Mouse (Mus musculus) embryonic stem cell, embryonic (primary cell): Measurements from ENCODE around the gene Smagp.

Experiments used
- CTCF ChIA-PET, 4 experiments: fragments of 300-600 bp in 2 of 4; fragments of 350-600 bp in 2 of 4; sonication (Branson Sonifier 250); formaldehyde crosslinking; loops; one replicate each; lab custom pipeline; 2022; ENCODE audit warnings: inconsistent platforms in 2 of 4; lab: Charles Lee
- POLR2A ChIA-PET, 4 experiments: fragments of 300-600 bp in 2 of 4; fragments of 350-600 bp in 2 of 4; sonication (Branson Sonifier 250); formaldehyde crosslinking; loops; one replicate each; lab custom pipeline; 2022; ENCODE audit warnings: antibody characterized with exemption in 4 of 4, inconsistent platforms in 1 of 4; lab: Charles Lee

Gene Smagp

DNA sequence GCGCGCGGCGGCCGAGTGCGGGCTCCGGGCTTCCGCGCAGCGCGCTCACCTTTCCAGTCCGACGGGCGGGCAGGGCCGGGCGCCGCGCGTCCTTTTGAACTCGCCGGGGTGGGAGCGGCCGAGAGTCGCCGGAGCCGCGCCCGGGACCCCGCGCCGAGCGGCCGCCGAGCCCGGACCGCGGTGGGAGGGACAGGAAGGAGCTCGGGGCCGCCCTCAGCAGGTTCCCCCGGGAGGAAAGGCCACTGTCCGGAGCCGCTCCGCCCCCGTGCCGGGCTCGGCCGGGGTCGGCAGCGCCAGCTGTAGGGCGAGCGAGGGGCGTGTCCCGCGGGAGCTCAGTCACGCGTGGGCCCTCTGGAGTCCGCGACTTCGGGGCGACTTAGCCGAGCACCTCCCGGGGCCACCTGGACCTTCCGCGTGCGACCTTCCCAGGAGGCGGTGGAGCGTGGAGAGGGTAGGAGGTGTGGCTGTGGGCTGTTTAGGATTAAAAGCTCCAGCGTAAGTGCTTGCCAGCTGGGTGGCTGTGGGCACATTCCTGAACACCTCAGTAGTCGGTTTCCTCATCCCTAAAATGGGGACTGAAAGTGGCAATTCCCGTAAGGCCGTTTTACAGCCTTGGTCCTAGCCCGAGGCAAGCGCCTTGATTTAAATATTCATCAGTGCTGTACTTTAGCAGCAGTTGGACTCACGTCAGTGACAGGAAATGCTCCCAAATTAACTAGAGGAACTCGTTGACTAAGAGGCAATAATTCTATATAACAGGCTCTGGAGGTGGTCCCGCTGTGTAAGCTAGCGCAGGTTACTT, at the start of gene Smagp:
Smagp (minus strand) TSS at position 241 of the 802 bp plus-strand sequence.
- ChIA-PET CTCF (interaction anchor here (0.6 to 2.0 kb wide), 20 partner anchors 9 to 332 kb away, joined by 3 to 11 read pairs (median 4); partner anchors contain the start of genes Dazap2 (in 1 of the 4), Pou6f1 (in 1 of the 4) and Slc4a8 (in 1 of the 4)), POLR2A (interaction anchor here (0.5 to 4.0 kb wide), 39 partner anchors 9 to 570 kb away, joined by 3 to 66 read pairs (median 5); partner anchors contain the start of genes Dazap2 (in 3 of the 4), Bin2 (in 1 of the 4) and Tfcp2 (in 1 of the 4))

DNA sequence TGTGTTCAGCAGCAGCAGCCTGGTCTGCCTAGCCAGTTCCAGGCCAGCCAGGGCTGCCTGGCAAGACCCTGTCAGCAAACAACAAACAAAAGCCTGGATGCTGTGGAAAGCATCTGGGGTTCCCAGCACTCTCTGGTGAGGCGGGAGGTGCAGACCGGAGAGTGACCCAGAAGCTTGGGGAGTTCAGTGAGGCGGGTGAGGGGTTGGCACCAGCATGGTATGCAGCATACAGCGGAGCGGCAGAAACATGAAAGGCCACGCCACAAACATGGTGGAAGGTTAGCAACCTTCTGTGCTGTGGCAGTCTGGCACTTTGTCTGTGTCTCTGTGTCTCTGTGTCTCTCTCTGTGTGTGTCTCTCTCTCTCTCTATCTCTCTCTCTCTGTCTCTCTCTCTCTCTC, 49.7 kb upstream of the Smagp start:
- POLR2A ChIA-PET = interaction anchor here in 2 of 4 experiments (1.1 to 1.4 kb wide), 4 partner anchors 10 to 73 kb away, joined by 3 to 4 read pairs (median 4); no protein-coding TSS in a partner anchor
- CTCF ChIA-PET = no interaction called here

DNA sequence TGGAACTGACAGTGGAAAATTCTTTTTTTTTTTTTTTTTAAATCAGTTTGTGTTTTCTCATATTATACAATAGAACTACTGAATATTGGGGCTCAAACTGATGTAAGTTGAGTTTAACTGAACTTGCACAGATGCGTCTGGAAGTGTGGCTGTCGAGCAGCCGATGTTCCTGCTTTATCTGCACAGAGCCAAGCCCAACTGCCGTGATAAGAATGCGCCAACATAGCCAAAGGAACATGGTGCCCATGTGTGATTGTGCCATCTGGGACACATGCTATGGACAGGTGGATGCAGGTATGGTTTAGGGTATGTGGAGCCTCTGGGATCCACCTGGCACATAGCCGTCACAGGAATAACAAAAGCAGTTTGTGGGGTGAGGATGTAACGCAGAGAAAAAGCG, 49.1 kb upstream of the Smagp start:
- ChIA-PET POLR2A (no interaction called here), CTCF (no interaction called here)

DNA sequence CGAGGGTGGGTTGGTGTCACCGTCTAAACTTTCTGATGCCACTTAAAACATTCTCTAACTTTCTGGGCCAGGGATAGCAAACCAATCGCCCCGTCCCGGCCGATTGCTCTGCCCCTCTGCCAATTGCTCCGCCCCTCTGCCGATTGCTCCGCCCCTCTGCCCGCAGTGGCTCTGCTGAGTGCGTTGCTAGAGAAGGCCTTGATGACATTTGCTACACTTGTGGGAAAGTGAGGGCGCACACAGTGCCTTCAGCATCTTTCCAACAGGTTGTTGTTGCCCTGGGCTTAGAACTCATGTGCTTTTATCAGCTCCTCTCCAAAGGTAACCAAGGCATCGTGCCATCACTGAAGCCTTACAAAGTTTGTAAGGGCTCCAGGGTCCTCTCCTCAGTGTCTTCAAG, 48.5 kb upstream of the Smagp start:
- ChIA-PET POLR2A (interaction anchor here in 2 of 4 experiments (0.7 to 1.5 kb wide), 4 partner anchors 19 to 69 kb away, joined by 3 to 5 read pairs (median 4); no protein-coding TSS in a partner anchor), CTCF (interaction anchor here in 1 of 4 experiments (0.6 kb wide), 1 partner anchor 25 kb away, joined by 3 read pairs; no protein-coding TSS in a partner anchor)

DNA sequence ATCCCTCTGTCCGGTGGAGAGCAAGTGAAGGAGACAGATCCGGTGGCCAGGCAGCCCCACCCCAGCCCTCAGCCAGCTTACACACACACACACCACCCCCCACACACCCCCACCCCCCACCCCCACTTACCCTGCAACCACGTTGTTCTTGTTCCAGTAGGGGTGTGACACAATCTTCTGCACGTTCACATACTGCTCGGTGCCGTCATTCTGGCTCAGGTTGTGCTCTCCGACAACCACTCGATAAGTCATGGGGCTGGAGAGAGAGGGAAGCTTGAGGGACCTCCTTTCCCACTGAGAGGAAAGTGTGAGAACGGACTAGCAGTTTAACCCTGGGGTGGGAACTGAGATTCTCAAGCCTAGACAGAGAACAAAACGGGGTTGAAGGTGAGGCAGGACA, 47.7 kb upstream of the Smagp start:
- ChIA-PET CTCF (interaction anchor here in 3 of 4 experiments (0.5 to 2.5 kb wide), 3 partner anchors 40 to 227 kb away, joined by 3 to 17 read pairs (median 3); no protein-coding TSS in a partner anchor), POLR2A (interaction anchor here in 3 of 4 experiments (0.7 to 1.5 kb wide), 7 partner anchors 10 to 71 kb away, joined by 3 to 7 read pairs (median 4); no protein-coding TSS in a partner anchor)

DNA sequence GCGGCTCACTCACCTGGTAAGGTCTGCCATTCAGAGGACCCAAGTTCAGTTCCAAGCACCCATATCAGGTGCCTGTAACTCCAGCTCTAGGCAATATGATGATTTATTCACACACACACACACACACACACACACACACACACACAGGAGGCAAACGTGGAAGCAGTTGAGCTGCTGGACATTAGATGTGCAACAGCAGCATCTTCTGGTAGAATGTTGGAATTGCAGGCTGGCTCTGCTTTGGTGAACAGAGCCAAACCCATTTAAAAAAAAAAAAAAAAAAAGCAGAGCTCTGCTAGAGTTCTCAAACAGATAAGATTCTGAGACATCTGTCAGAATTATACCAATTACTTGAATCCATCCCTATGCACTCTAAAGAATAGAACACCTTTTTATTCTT, 46.3 kb upstream of the Smagp start:
- CTCF ChIA-PET = interaction anchor here (0.5 to 2.9 kb wide), 177 partner anchors 8 to 1721 kb away, joined by 3 to 27 read pairs (median 4); partner anchors contain the start of genes Dazap2 (in 3 of the 4), Bin2 (in 2 of the 4), Smagp (in 2 of the 4) and Dip2b (in 1 of the 4)

DNA sequence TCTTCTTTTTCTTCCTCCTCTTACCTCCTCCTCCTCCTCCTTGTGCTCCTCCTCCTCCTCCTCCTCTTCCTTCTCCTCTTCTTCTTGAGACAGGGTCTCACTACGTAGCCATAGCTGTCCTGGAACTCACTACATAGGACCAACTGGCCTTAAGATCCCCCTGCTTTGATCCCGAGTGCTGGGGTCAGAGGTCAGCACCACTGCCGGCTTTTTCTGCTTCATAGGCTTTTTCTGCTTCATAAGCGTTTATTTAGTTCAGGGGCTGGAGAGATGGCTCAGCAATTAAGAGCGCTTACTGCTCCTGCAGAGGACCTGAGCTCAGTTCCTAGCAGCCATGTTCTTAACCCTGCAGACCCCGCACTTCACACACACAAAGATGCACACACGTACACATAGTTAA, 45.0 kb upstream of the Smagp start:
- ChIA-PET CTCF (interaction anchor here in 3 of 4 experiments (0.6 to 2.9 kb wide), 8 partner anchors 13 to 361 kb away, joined by 3 to 19 read pairs (median 9); partner anchors contain the start of genes Bin2 (in 1 of the 3), Dazap2 (in 1 of the 3) and Smagp (in 1 of the 3)), POLR2A (interaction anchor here in 2 of 4 experiments (1.1 to 1.8 kb wide), 6 partner anchors 8 to 250 kb away, joined by 3 to 9 read pairs (median 4); no protein-coding TSS in a partner anchor)

More for the DNA sequence above, 46.3 kb upstream of the Smagp start:
- POLR2A ChIA-PET = interaction anchor here (0.5 to 1.8 kb wide), 40 partner anchors 8 to 456 kb away, joined by 3 to 16 read pairs (median 4); partner anchors contain the start of genes Atf1 (in 1 of the 4), Dazap2 (in 1 of the 4) and Pou6f1 (in 1 of the 4)

DNA sequence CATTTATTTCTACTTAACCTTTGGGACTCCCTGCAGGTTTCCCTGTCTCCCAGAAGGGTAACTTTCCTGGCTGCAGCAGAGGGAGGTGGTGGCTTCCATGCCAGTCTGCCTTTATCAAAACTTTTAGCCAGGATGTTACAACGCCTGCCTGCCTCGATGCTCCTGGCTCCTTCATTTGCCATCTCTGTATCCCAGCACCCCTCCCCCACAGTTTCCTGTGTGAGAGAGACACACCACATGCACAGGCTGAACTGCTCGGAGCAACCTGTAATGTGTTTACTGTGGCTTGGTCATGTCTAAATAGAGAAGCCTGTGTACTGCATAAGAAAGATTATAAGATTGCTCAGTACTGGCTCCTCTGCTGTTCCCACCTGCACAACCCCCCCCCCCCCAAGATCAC, 43.6 kb upstream of the Smagp start:
- CTCF ChIA-PET = interaction anchor here in 3 of 4 experiments (0.6 to 1.0 kb wide), 4 partner anchors 185 to 1912 kb away, joined by 3 to 4 read pairs (median 3); no protein-coding TSS in a partner anchor
- POLR2A ChIA-PET = interaction anchor here in 3 of 4 experiments (0.6 to 1.7 kb wide), 4 partner anchors 12 to 305 kb away, joined by 3 to 8 read pairs (median 4); no protein-coding TSS in a partner anchor

DNA sequence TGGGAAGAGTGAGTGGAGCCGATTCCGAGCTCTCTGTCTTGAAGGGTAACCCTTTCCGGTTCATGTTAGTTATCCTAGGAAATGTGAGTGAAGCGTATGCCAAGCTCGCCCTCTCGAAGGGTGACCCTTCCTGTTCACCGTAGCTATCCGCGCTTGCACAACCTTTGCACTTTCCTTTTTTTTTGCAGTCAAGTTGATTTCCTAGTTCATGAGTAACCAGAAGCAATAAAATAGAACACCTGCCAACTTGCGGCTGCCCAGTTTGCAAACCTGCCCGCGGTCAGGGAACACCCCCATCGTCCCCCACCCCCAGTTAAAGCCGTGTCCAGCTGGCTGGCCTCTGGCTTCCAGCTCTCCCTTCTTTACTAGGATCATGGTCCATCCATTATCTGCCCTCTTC, 42.3 kb upstream of the Smagp start:
- POLR2A ChIA-PET = interaction anchor here (0.6 to 2.1 kb wide), 5 partner anchors 11 to 197 kb away, joined by 3 to 7 read pairs (median 3); no protein-coding TSS in a partner anchor
- CTCF ChIA-PET = interaction anchor here (0.6 to 1.4 kb wide), 9 partner anchors 15 to 1682 kb away, joined by 3 to 6 read pairs (median 3); no protein-coding TSS in a partner anchor

DNA sequence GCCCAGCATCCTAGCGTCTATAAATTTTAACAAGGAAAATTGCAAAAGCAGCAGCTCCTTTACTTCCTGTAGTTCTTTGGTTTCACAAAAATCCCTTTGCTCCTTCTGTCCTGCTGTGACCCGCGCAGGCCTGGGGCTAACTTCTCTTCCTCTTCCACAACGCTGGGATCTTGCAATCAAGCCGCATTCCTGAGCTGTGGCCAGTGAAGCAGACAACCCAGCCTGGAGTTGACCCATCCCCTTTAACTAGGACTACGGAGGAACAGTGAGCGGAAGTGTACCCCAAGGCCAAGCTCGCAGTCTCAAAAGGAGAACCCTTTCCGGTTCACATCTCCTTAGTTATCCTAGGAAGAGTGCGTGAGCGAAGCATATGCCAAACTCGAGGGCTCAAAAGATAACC, 41.8 kb upstream of the Smagp start:
- POLR2A ChIA-PET = interaction anchor here in 3 of 4 experiments (0.6 to 2.1 kb wide), 4 partner anchors 12 to 197 kb away, joined by 3 to 7 read pairs (median 4); no protein-coding TSS in a partner anchor
- CTCF ChIA-PET = interaction anchor here in 3 of 4 experiments (0.7 to 1.4 kb wide), 5 partner anchors 66 to 213 kb away, joined by 3 to 4 read pairs (median 3); no protein-coding TSS in a partner anchor

DNA sequence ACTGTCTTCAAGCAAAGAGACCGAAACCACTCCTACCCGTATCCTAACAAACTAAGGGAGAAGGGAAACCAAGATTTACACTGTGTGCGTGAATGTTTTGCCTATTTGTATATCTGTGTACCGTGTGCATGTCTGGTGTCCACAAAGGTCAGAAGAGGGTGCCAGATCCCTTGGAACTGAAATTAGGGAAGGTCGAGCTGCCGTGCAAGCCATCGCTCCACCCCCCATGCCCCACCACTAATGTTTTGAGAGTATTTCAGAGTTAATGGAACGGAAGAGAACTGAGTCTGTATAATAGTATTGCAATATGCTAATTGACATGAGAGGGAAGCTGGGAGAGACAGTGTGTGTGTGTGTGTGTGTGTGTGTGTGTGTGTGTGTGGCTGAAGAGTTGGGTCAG, 40.9 kb upstream of the Smagp start:
- POLR2A ChIA-PET = interaction anchor here in 1 of 4 experiments (2.0 kb wide), 1 partner anchor 11 kb away, joined by 5 read pairs; no protein-coding TSS in a partner anchor
- CTCF ChIA-PET = interaction anchor here in 2 of 4 experiments (1.1 to 1.6 kb wide), 2 partner anchors 65 to 220 kb away, joined by 4 to 6 read pairs; no protein-coding TSS in a partner anchor

DNA sequence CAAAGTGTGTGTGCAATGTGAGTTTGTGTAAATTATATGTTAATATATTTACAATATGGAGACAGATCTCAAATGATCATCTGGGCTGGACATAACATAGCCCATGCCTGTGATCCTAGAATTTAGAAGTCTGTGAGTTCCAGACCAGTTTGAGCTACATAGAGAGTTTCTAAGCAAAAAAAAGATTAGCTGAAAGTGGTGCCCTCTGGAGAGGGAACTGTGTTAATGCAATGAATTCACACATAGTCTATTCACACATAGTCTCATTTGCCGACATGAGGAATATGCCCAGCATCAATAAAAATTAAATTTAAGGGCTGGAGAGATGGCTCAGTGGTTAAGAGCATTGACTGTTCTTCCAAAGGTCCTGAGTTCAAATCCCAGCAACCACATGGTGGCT, 39.8 kb upstream of the Smagp start:
- ChIA-PET POLR2A (interaction anchor here in 2 of 4 experiments (1.0 to 2.0 kb wide), 3 partner anchors 11 to 39 kb away, joined by 3 to 5 read pairs (median 4); partner anchors contain the start of gene Smagp (in 1 of the 2)), CTCF (interaction anchor here (0.5 to 1.6 kb wide), 23 partner anchors 9 to 640 kb away, joined by 3 to 7 read pairs (median 4); partner anchors contain the start of genes Cela1 (in 1 of the 4) and Dazap2 (in 1 of the 4))

DNA sequence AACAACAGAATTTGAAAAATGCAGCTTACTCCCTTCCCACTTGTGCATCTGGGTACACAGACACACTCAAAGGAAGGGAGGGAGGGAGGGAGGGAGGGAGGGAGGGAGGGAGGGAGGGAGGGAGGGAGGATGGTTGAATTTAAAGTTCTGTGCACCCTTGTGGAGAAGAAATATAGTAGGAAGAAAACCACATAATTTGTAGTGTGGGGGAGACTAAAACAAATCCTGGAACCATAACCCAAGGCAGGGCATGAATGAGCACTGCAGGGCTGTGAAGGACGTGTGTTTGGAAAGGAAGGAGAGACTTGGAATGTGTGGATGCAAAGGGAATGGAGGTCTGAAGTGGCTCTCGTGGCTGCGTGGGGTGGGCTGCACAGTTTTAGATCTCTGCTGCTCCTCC, 38.7 kb upstream of the Smagp start:
- ChIA-PET POLR2A (interaction anchor here in 3 of 4 experiments (0.5 to 2.9 kb wide), 11 partner anchors 8 to 224 kb away, joined by 3 to 10 read pairs (median 4); partner anchors contain the start of genes Csrnp2 (in 1 of the 3) and Smagp (in 1 of the 3)), CTCF (interaction anchor here in 3 of 4 experiments (0.6 to 2.2 kb wide), 7 partner anchors 8 to 744 kb away, joined by 3 to 17 read pairs (median 4); no protein-coding TSS in a partner anchor)

DNA sequence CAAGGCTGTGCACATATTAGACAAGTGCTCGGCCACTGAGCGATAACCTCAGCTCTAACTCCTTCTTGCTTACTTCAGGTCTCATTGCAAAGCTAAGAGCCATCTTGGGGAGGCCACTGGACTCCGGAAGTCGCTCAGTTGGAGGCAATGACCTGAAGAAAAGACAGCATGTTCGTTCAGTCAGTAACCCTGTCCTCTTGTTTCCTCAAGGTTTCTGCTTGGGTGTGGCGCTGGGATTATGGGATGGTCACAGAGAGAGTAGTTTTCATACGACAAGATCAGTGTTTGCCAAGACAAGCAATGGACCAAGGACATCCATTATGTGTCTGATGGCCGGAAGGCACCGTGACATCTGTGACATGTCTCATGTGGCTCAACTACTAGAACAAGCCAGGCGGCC, 37.8 kb upstream of the Smagp start:
- POLR2A ChIA-PET = interaction anchor here in 2 of 4 experiments (0.6 to 2.9 kb wide), 10 partner anchors 9 to 223 kb away, joined by 3 to 10 read pairs (median 4); partner anchors contain the start of genes Csrnp2 (in 1 of the 2) and Smagp (in 1 of the 2)
- CTCF ChIA-PET = interaction anchor here in 3 of 4 experiments (0.6 to 2.2 kb wide), 8 partner anchors 9 to 557 kb away, joined by 3 to 17 read pairs (median 5); no protein-coding TSS in a partner anchor

DNA sequence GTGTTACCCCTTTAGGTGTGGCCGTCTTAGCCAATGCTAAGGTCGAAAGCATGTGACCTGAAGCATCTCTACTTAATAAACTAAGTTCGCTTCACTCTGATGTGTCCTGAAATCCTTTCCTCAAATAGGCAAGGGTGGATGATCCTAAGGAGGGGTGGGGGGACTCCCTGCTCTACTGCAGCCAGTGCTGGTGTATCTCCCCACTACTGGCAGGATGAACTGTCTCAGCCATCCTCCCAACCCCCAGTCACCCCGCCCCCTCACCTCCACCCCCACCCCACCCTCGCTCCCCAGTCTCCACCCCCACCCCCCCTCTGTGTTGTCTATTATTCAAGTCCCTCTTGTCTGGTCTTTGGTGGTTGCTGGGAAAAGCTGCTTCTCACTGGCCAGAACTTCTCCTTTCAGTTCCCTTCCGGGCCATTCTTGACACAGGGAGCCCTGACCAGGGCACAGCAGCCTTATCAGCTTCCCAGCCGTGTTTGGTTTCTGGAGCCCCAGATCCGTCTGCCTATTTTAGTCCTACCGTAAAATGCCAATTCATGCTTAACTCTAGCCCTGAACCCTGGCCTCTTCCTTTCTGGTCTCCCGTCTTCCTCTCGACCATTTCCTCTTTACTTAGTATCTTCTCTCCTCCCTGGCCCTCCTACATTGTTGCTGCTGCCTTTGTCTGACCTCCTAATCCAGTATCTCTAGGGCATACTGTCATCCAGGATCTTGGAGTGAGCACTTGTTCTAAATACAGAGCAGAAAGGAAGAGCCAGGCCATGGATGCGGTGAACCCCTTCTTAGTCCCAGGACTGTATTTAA, 37.0 kb upstream of the Smagp start:
- ChIA-PET CTCF (interaction anchor here (0.6 to 2.2 kb wide), 7 partner anchors 9 to 1574 kb away, joined by 3 to 17 read pairs (median 3); partner anchors contain the start of gene Pou6f1 (in 1 of the 4)), POLR2A (interaction anchor here in 3 of 4 experiments (0.5 to 2.9 kb wide), 13 partner anchors 9 to 427 kb away, joined by 3 to 10 read pairs (median 4); partner anchors contain the start of genes Dazap2 (in 1 of the 3) and Smagp (in 1 of the 3))

DNA sequence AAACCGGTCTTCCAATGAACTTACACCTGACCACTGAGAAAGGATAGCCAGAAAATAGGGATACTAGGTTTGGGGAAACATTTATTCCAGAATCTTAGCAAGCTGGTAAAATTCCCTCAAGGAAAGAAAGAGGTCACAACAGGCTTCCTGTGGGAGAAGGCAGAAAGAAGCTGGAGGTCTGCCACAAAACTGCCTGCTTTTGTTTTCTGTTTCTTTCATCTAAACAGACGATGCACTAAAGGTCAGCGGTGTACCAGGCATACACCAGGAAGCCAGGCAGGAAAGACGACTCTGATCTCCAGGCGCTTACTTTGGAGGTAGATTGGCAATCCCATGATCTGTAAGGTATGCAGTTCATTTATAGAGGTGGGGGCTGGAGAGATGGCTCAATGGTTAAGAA, 34.1 kb upstream of the Smagp start:
- POLR2A ChIA-PET = no interaction called here
- CTCF ChIA-PET = no interaction called here
